Mouse (Mus musculus): ENCODE results near the gene Skint10. TPM values are rescaled to one million over a fixed set of nuclear protein-coding genes. Genes with fewer than 3 reads are reported as not detected.

The Skint10 gene
- not detected in 2 replicates for polyA plus RNA-seq (2015; fragmentation: Nextera tagmentation; extraction: Ambion mirVana)

DNA sequence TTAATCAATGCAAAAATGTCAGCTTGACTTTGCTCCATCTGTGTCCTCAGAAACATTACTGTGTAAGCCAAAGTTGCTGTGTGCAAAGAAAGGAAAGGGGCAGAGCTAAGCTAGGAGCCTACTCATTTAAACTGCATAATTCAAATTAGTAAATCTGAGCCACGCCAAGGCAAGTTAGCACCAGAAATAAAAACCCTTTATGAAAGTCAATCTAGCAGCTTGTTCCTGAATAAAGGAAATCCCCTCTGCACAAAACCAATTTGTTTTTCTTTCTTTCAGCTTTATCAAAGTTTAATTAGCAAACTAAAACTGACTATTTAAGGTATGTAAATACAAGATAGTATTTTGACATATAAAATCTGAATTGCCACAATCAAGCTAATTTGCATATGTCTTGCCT, at the start of gene Skint10:
TSS of gene Skint10 (minus strand) at position 101 of the 400 bp plus-strand sequence.
- Histone ChIP-seq H3K9ac (ENCODE audit: low read depth, low read length) (no peak within 1 kb of the TSS), H3K4me1 (ENCODE audit: control insufficient read depth, insufficient read depth, low read depth, low read length) (no peaks in the 10 kb centered on the region), H3K4me2 (ENCODE audit: low read length) (no peak within 1 kb of the TSS), H3K27ac (ENCODE audit: low read depth, low read length) (no peak within 1 kb of the TSS), H3K36me3 (ENCODE audit: control insufficient read depth, insufficient read depth, low read length) (no peaks in the 10 kb centered on the region), H3K9me3 (ENCODE audit: control insufficient read depth, low read length) (peaks cover 6% of the 10 kb centered on the region; the same call in 1 of the 2 replicates), H3K4me3 (ENCODE audit: low read length) (no peak within 1 kb of the TSS), H3K27me3 (replicated peaks; ENCODE audit: control insufficient read depth, insufficient read depth, low read length) (no peaks in the 10 kb centered on the region)
- 79% methylated on average over 1 of the region's 1 CpGs for WGBS
- no peak for ATAC-seq

GRCm38 (mm10) chr4:112790646-112791045, 16.0 kb upstream of the Skint10 start:
- Histone ChIP-seq H3K4me3 (ENCODE audit: low read length) (no peak overlapping the region), H3K27ac (ENCODE audit: low read depth, low read length) (no peak overlapping the region), H3K36me3 (ENCODE audit: control insufficient read depth, insufficient read depth, low read length) (no peaks in the 10 kb centered on the region), H3K4me1 (ENCODE audit: control insufficient read depth, insufficient read depth, low read depth, low read length) (no peaks in the 10 kb centered on the region), H3K4me2 (ENCODE audit: low read length) (no peak overlapping the region), H3K9ac (ENCODE audit: low read depth, low read length) (no peak overlapping the region), H3K9me3 (ENCODE audit: control insufficient read depth, low read length) (peaks cover 10% of the 10 kb centered on the region), H3K27me3 (replicated peaks; ENCODE audit: control insufficient read depth, insufficient read depth, low read length) (no peaks in the 10 kb centered on the region)
- no peak for ATAC-seq
- 5% methylated on average over 1 of the region's 1 CpGs for WGBS

Other genes starting within 250 kb of the Skint10 start
- not detected in 2 replicates for gene Skint2, start 217.7 kb downstream of the Skint10 start, polyA plus RNA-seq (2015; fragmentation: Nextera tagmentation; extraction: Ambion mirVana)

Measured in hindbrain, embryonic 16.5 days (tissue).